Mouse (Mus musculus) heart, postnatal 4 days (tissue): ENCODE measurements around the gene Marf1. TPM values are rescaled to one million over a fixed set of nuclear protein-coding genes. Genes with fewer than 3 reads are reported as not detected.

Experiments used
- DNase-seq: peaks from one replicate; pipeline ENCODE4 v3.0.0; 2021
- microRNA-seq, 2 experiments: library from miRNA; unstranded; fragments of <30 nt; microRNA quantifications; one replicate each; pipeline ENCODE4 v1.2.0; 2021 to 2022
- total RNA-seq, 2 experiments: library from RNA; stranded (reverse); gene quantifications; 2 replicates each; pipeline ENCODE4 v1.2.3; 2021

Gene Marf1
- total RNA-seq, 2 experiments from 2014 or later: 24.7 to 24.8 TPM

DNA sequence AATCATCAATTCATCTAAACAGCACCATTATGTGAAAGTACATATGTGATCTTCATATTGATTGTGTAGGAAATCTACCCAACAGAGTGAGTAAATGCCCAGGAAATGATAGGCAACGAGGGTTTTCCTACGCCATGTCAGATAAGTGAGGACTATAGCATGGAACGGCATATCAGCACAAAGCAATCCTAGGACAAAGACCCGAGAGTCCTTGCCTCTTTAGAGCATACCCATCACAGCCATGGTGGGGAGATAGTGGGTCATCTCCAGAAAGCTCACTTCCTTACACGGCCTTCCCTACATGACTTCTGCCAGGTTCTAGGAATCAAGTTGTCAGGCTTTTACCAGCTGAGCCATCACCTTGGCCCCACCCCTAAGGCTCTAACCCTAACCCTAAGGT lies 103.3 kb downstream of the Marf1 start:
- no peak for DNase-seq

Small RNA genes lying within 50 kb of the gene (microRNA-seq; reads per million reads assigned to microRNA genes)
- 0 reads per million in 2 experiments for gene Gm27671
- gene Mir484: 1,586 to 2,454 reads per million in 2 experiments

Other genes with a start within 250 kb of the Marf1 start
- gene 2900011O08Rik, start 176.7 kb downstream of the Marf1 start, total RNA-seq: under 1 TPM in 1 of 2 experiments, not detected in 1; 0.18 TPM
- gene Ifitm7, start 176.5 kb downstream of the Marf1 start, total RNA-seq: not detected
- 10 to 100 TPM; 48.7 to 52.7 TPM for gene Nde1, start 76 bp downstream of the Marf1 start, total RNA-seq
- 10 to 100 TPM; 14.0 to 17.0 TPM for gene Myh11, start 128.0 kb upstream of the Marf1 start, total RNA-seq
- 10 to 100 TPM; 55.9 to 56.0 TPM for gene Fopnl, start 154.1 kb upstream of the Marf1 start, total RNA-seq
- gene Abcc1, start 198.2 kb upstream of the Marf1 start, total RNA-seq: 10 to 100 TPM; 10.8 to 11.7 TPM